Mouse (Mus musculus) heart, embryonic 12.5 days (tissue): ENCODE results near the gene Cdk18. TPM values are rescaled to one million over a fixed set of nuclear protein-coding genes. Genes with fewer than 3 reads are reported as not detected.

Experiments used
- ATAC-seq: fragments of 200-750 bp; cut with Nextera tagmentation; 2 replicates; pipeline ENCODE4 v1.8.0; 2017; ENCODE audit warnings: moderate TSS enrichment, moderate library complexity; ENCODE audit not compliant: insufficient number of reproducible peaks, low FRiP score
- H3K27ac ChIP-seq: fragments of 300-500 bp; sonication (generic); 2 replicates; pipeline ENCODE4 v1.5.1; 2016; ENCODE audit warnings: mild to moderate bottlenecking, moderate library complexity; ENCODE audit not compliant: poor library complexity, severe bottlenecking
- H3K27me3 ChIP-seq: fragments of 300-500 bp; sonication (generic); replicated peaks from 2 replicates; pipeline ENCODE4 v1.6.1; 2016; ENCODE audit warnings: mild to moderate bottlenecking, moderate library complexity
- H3K36me3 ChIP-seq: fragments of 300-500 bp; sonication (generic); 2 replicates; pipeline ENCODE4 v1.6.1; 2016; ENCODE audit warnings: mild to moderate bottlenecking, moderate library complexity
- H3K4me1 ChIP-seq: fragments of 300-500 bp; sonication (generic); replicated peaks from 2 replicates; pipeline ENCODE4 v1.6.1; 2016; ENCODE audit warnings: mild to moderate bottlenecking
- H3K4me2 ChIP-seq: fragments of 300-500 bp; sonication (generic); 2 replicates; pipeline ENCODE4 v1.6.1; 2016; ENCODE audit warnings: mild to moderate bottlenecking, moderate library complexity
- H3K4me3 ChIP-seq: fragments of 300-500 bp; sonication (generic); 2 replicates; pipeline ENCODE4 v1.5.1; 2016; ENCODE audit warnings: mild to moderate bottlenecking
- H3K9ac ChIP-seq: fragments of 300-500 bp; sonication (generic); 2 replicates; pipeline ENCODE4 v1.6.1; 2016; ENCODE audit warnings: mild to moderate bottlenecking, moderate library complexity
- H3K9me3 ChIP-seq: fragments of 300-500 bp; sonication (generic); replicated peaks from 2 replicates; pipeline ENCODE4 v1.6.1; 2016; ENCODE audit warnings: mild to moderate bottlenecking, moderate library complexity
- WGBS: fragments of 180-500 bp; shearing (Covaris S2); methylation state at CpG from one replicate; pipeline ENCODE4 v1.1.7; 2016; 5-methylcytosine and 5-hydroxymethylcytosine counted together
- polyA plus RNA-seq: library from polyadenylated mRNA; unstranded; fragments of >200 nt; fragmentation: Nextera tagmentation; extraction: Ambion mirVana; gene quantifications from 2 replicates; pipeline ENCODE4 v1.2.1, GENCODE M21; 2016

The Cdk18 gene
- polyA plus RNA-seq, 1 experiment from 2014 or later, result 3.7 TPM

DNA sequence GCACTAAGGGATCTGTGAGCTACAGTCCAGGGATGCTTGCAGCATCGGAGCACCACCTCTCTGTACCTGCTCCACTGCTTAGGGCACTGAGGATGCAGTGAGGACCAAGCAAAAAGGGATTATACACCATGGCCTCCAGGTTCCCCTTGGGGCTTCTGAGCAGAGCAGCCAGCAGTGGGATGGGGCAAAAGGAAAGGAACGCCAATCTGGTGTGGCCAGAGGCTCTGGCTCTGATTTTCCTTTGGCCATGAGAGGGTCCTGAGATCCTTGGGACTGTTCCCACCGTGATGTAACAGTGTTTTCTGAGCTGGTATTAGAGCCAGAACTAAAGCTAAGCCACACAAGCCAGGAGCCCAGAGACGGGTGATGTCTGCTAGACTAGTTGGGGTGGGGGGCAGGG, 20.2 kb upstream of the Cdk18 start:
- Histone ChIP-seq H3K9ac (no peak overlapping the region), H3K9me3 (no peaks in the 10 kb centered on the region), H3K4me3 (no peak overlapping the region), H3K4me1 (peaks cover 9% of the 10 kb centered on the region; the same call in 1 of the 2 replicates), H3K27me3 (peaks cover 52% of the 10 kb centered on the region), H3K27ac (no peak overlapping the region), H3K36me3 (no peaks in the 10 kb centered on the region), H3K4me2 (no peak overlapping the region)
- no peak for ATAC-seq
- 67% methylated on average over 4 of the region's 4 CpGs for WGBS

- Histone ChIP-seq H3K4me1 (peaks cover 12% of the 10 kb centered on the region), H3K9me3 (no peaks in the 10 kb centered on the region), H3K4me3 (no peak overlapping the region), H3K9ac (no peak overlapping the region), H3K36me3 (no peaks in the 10 kb centered on the region), H3K4me2 (no peak overlapping the region), H3K27me3 (peaks cover 45% of the 10 kb centered on the region), H3K27ac (no peak overlapping the region)
- WGBS, result 28% methylated on average over 2 of the region's 2 CpGs
- ATAC-seq, result no peak
Observed at GRCm38 (mm10) chr1:132158741-132159140, 19.3 kb upstream of the Cdk18 start.

GRCm38 (mm10) chr1:132157808-132158207, 18.3 kb upstream of the Cdk18 start:
- H3K27ac ChIP-seq, result no peak overlapping the region
- WGBS, result 16% methylated on average over 7 of the region's 7 CpGs
- no peak for ATAC-seq
- H3K4me2 ChIP-seq, result peak overlapping the region; percentile 28; the same call in 1 of the 2 replicates
- H3K27me3 ChIP-seq, result peaks cover 36% of the 10 kb centered on the region
- no peak overlapping the region for H3K4me3 ChIP-seq
- H3K9ac ChIP-seq, result 0 out of 2 replicates have a peak overlapping the region, but pooled peaks have one; percentile 4
- H3K4me1 ChIP-seq, result peaks cover 21% of the 10 kb centered on the region
- no peaks in the 10 kb centered on the region for H3K9me3 ChIP-seq
- no peaks in the 10 kb centered on the region for H3K36me3 ChIP-seq

DNA sequence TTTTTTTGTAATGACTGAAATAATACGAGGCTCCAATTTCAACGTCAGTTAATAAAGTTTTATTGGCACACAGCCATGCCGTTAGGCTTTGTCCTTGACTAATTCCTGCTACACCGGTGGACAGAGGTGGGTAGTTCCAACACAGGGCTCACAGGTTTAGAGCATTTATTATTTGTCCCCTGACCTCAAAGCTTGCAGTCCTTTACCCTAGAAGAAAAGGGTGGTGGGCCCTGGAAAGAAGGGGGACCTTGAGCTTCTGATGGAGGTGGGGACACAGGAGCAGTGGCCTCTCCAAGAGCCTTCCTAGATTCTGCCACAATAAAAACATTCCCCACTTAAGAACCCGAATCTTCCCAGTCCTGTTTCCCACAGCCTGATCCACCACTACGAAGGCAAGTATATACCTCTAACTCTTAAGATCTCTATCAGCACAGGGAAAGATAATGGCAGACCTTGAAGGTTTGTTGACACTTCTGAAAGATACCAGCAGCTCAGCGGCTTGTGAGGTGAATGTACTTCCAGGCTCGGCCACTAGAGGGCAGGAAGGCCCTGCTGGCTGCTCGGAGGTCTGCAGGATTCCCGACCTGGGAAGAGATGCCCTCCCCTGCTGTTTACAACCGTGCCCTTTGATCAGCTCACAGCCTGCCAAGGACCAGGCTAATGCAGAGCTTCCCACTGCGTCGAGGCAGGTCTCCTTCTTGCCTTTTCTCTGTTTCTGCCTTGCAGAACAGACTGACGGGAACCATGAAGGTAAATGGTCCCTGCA, 17.7 kb upstream of the Cdk18 start:
- 22% methylated on average over 14 of the region's 14 CpGs for WGBS
- H3K4me2 ChIP-seq, result peak overlapping the region; percentile 28; the same call in 1 of the 2 replicates
- ATAC-seq, result peak; percentile 39; the same call in 1 of the 2 replicates

GRCm38 (mm10) chr1:132155737-132156136, 16.3 kb upstream of the Cdk18 start:
- Histone ChIP-seq H3K9ac (no peak overlapping the region), H3K4me3 (no peak overlapping the region), H3K4me1 (peaks cover 41% of the 10 kb centered on the region), H3K4me2 (0 out of 2 replicates have a peak overlapping the region, but pooled peaks have one; percentile 20), H3K27me3 (peaks cover 28% of the 10 kb centered on the region), H3K36me3 (no peaks in the 10 kb centered on the region), H3K27ac (no peak overlapping the region), H3K9me3 (no peaks in the 10 kb centered on the region)
- ATAC-seq, result no peak
- 10% methylated on average over 6 of the region's 6 CpGs for WGBS

More for the DNA sequence above, 17.7 kb upstream of the Cdk18 start:
- Histone ChIP-seq H3K4me1 (peaks cover 27% of the 10 kb centered on the region), H3K36me3 (no peaks in the 10 kb centered on the region), H3K27me3 (peaks cover 36% of the 10 kb centered on the region), H3K4me3 (no peak overlapping the region), H3K9me3 (no peaks in the 10 kb centered on the region), H3K9ac (0 out of 2 replicates have a peak overlapping the region, but pooled peaks have one; percentile 4), H3K27ac (no peak overlapping the region)

DNA sequence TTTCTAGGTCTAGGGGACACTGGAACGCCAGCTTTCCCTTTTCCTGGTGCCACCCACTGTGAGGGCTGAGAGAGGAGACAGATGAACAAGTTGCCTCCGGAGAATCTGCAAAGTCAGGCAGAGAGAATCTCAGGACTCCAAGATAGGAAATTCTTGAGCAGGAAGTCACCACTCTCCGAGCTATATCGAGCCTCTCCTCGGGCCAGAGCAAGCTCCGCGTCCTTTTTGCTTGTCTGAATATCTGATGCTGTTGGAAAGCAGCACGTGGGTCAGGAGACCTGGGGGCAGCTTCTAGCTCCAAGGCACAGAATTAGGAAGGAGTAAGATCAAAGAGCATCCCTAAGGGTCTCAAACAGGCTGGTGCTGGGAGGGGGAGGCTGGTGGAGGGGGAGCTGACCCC, 14.2 kb upstream of the Cdk18 start:
- Histone ChIP-seq H3K4me1 (peaks cover 51% of the 10 kb centered on the region), H3K27ac (no peak overlapping the region), H3K36me3 (no peaks in the 10 kb centered on the region), H3K9ac (no peak overlapping the region), H3K9me3 (no peaks in the 10 kb centered on the region), H3K27me3 (peaks cover 11% of the 10 kb centered on the region), H3K4me2 (peak overlapping the region; percentile 0; the same call in 1 of the 2 replicates), H3K4me3 (no peak overlapping the region)
- WGBS, result 8% methylated on average over 8 of the region's 8 CpGs
- ATAC-seq, result no peak

DNA sequence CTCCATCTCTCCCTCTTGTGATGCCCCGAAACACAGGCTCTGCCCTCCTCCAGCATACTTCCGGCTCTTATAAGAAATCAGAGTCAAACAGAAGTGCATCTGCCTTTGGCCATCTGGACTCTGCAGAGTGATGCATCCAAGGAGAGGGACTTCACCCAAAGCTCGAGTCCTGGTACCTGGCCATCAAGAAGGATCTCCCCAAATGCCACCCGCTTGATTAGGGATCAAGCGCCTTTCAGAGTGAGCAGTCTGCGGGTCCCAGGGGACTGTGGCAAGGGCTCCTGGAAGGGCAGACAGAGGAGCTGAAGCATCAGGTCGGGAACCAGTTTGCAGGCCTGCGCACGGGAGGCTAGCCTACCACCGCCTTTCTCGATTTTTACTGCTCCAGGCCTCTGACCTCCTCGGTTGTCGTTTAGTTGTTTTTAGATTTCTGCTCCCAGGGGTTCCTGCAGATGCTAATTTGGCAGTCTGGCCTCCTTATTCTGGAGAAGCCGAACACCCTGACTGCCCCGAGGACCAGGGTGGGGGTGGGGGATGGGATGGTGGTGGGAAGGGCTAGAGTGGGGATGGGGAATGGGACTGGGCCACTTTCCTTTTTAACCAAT, 13.7 kb upstream of the Cdk18 start:
- Histone ChIP-seq H3K27me3 (peaks cover 6% of the 10 kb centered on the region), H3K4me3 (no peak overlapping the region), H3K9me3 (no peaks in the 10 kb centered on the region), H3K36me3 (no peaks in the 10 kb centered on the region), H3K4me1 (peaks cover 51% of the 10 kb centered on the region), H3K27ac (no peak overlapping the region), H3K4me2 (peak overlapping the region; percentile 0; the same call in 1 of the 2 replicates), H3K9ac (no peak overlapping the region)
- no peak for ATAC-seq
- 43% methylated on average over 15 of the region's 15 CpGs for WGBS

GRCm38 (mm10) chr1:132151908-132152307, 12.4 kb upstream of the Cdk18 start:
- H3K4me1 ChIP-seq, result peaks cover 45% of the 10 kb centered on the region
- no peaks in the 10 kb centered on the region for H3K27me3 ChIP-seq
- H3K9ac ChIP-seq, result no peak overlapping the region; the same call in 1 of the 2 replicates
- ATAC-seq, result no peak
- 35% methylated on average over 2 of the region's 2 CpGs for WGBS
- no peak overlapping the region for H3K4me3 ChIP-seq
- no peak overlapping the region for H3K27ac ChIP-seq
- H3K36me3 ChIP-seq, result no peaks in the 10 kb centered on the region
- H3K4me2 ChIP-seq, result peak overlapping the region; percentile 26; the same call in 1 of the 2 replicates
- no peaks in the 10 kb centered on the region for H3K9me3 ChIP-seq

DNA sequence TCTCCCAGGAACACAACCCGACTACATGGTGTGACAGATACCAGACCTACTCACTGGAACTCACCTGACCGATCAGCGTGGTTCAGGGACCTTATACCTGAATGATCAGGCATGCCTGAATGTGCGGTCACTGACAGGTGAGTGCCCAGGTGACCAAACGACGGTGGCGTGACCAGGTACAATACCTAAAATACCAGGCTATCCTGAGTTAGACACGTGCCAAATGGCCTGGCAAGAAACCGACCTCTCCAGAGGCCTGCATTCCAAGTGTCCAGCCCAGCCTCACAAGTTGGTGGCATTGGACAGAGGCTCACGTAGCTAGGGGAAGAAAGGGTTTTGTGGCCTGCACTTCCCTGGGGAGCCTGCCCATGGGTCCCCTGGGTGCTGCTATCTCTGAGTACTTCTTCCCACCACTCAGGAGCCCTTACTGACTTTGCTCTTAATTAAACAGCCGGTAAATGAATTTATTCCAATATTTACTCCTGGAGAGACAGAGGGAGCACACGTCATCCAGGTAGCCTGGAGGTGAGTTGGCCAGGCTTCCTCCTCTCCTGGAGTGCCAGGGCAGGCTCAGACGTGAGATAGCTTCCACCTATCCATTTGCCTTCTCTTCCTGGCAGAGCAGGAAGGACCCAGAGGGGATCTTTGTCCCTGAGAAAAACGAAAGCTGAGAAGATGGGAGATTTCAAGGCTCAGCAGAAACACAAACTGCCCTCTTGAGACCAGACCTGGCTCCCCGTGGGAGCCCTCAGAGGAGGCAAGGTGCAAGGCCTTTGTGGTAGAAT, 11.5 kb upstream of the Cdk18 start:
- H3K27me3 ChIP-seq, result no peaks in the 10 kb centered on the region
- no peak overlapping the region; the same call in 1 of the 2 replicates for H3K9ac ChIP-seq
- no peak overlapping the region; the same call in 1 of the 2 replicates for H3K27ac ChIP-seq
- no peak overlapping the region for H3K4me3 ChIP-seq
- H3K36me3 ChIP-seq, result no peaks in the 10 kb centered on the region
- 67% methylated on average over 15 of the region's 15 CpGs for WGBS
- ATAC-seq, result no peak
- H3K4me2 ChIP-seq, result no peak overlapping the region
- H3K9me3 ChIP-seq, result no peaks in the 10 kb centered on the region
- H3K4me1 ChIP-seq, result peaks cover 45% of the 10 kb centered on the region

GRCm38 (mm10) chr1:132150171-132150570, 10.7 kb upstream of the Cdk18 start:
- Histone ChIP-seq H3K9me3 (no peaks in the 10 kb centered on the region), H3K9ac (peak overlapping the region; percentile 41; the same call in 1 of the 2 replicates), H3K27ac (peak overlapping the region; percentile 62), H3K4me3 (no peak overlapping the region), H3K4me2 (peak overlapping the region; percentile 6; the same call in 1 of the 2 replicates), H3K36me3 (no peaks in the 10 kb centered on the region), H3K4me1 (peaks cover 45% of the 10 kb centered on the region), H3K27me3 (no peaks in the 10 kb centered on the region)
- 10% methylated on average over 1 of the region's 1 CpGs for WGBS
- peak; percentile 55 for ATAC-seq

DNA sequence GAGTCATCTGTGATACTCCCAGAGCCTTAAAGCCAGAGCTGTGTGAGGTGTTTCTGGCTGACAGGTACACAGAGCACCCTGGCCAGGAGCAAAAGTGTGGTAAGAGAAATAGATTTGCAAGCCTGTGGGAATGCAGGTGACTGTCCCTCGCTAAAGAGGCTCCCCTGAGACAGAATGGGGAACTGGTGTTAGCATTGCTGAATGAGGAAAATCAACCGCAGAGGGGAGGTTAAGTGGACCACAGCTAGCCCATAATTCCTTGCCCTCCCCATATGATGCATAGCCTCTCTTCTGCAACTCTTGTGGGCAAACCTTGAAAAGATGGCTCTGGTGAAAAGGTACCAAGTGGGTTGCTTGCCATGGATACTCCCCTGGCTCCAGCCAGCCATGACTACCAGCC, 9.9 kb upstream of the Cdk18 start:
- Histone ChIP-seq H3K4me3 (no peak overlapping the region), H3K9ac (no peak overlapping the region), H3K27me3 (no peaks in the 10 kb centered on the region), H3K4me2 (no peak overlapping the region), H3K36me3 (no peaks in the 10 kb centered on the region), H3K9me3 (no peaks in the 10 kb centered on the region), H3K4me1 (peaks cover 45% of the 10 kb centered on the region), H3K27ac (no peak overlapping the region)
- 76% methylated on average over 2 of the region's 2 CpGs for WGBS
- no peak for ATAC-seq
